13 mouse cellular contexts compared by ENCODE assay signal in genomic region chr12:85752116-85752515, GRCm38 (mm10).
"Had no signal": no experiment of that assay in that cellular context is flagged by ENCODE, and none has a peak within 500 bp of the region (broad histone marks: within the 10 kb centered on the region; RNA-seq: fewer than 3 reads in every experiment).

No protein-coding gene starts in this region.

- H3K27ac ChIP-seq: intestine, embryonic 15.5 days; kidney, postnatal 0 days; left cerebral cortex, adult 2 months; lung, embryonic 15.5 days; midbrain, embryonic 10.5 days; midbrain, embryonic 13.5 days had no signal

- H3K9ac ChIP-seq: intestine, embryonic 15.5 days; lung, embryonic 15.5 days; midbrain, embryonic 13.5 days had no signal

- H3K36me3 ChIP-seq: intestine, embryonic 15.5 days; lung, embryonic 15.5 days; midbrain, embryonic 10.5 days; midbrain, embryonic 13.5 days had no signal

- H3K9me3 ChIP-seq: intestine, embryonic 15.5 days; lung, embryonic 15.5 days; megakaryocyte, embryonic 14.5 days; midbrain, embryonic 10.5 days; midbrain, embryonic 13.5 days had no signal

- H3K4me2 ChIP-seq: intestine, embryonic 15.5 days; lung, embryonic 15.5 days; midbrain, embryonic 13.5 days had no signal

- H3K4me1 ChIP-seq: lung, embryonic 15.5 days had no signal

- ATAC-seq: hindbrain, embryonic 16.5 days; intestine, embryonic 15.5 days; midbrain, embryonic 13.5 days had no signal

- H3K4me3 ChIP-seq: intestine, embryonic 15.5 days; left cerebral cortex, adult 2 months; lung, embryonic 15.5 days; megakaryocyte, embryonic 14.5 days; midbrain, embryonic 10.5 days; midbrain, embryonic 13.5 days had no signal

- DNase-seq: layer of hippocampus, postnatal 36 days; lung, adult 18-20 months; lung, postnatal 10 days; thymus, adult 18-20 months; thymus, postnatal 36 days had no signal
